11 mouse cellular contexts compared by ENCODE assay signal in genomic region chr19:43881615-43882014, GRCm38 (mm10). TPM values are rescaled to one million over a fixed set of nuclear protein-coding genes. Genes with fewer than 3 reads are reported as not detected.
DNase-seq lines count a peak whose midpoint lies in the region; ATAC-seq and TF ChIP-seq lines count a peak whose summit lies in the region.
"Had no signal": no experiment of that assay in that cellular context is flagged by ENCODE, and none has a peak within 500 bp of the region (broad histone marks: within the 10 kb centered on the region; RNA-seq: fewer than 3 reads in every experiment).

No protein-coding gene starts in this region.

- ATAC-seq in cerebellum, adult (ENCODE audit: insufficient number of reproducible peaks, low FRiP score, low TSS enrichment) = no peak
- no peak for ATAC-seq in erythroblast, adult 5-6 weeks (replicated peaks; ENCODE audit: low FRiP score, poor library complexity, severe bottlenecking)

- H3K27me3 ChIP-seq in thymus, adult 2 months (ENCODE audit: control insufficient read depth, insufficient read depth, low read length) = no peaks in the 10 kb centered on the region
- peaks cover 2% of the 10 kb centered on the region; the same call in 1 of the 2 replicates for H3K27me3 ChIP-seq in splenic B cell, adult 2 months (ENCODE audit: control insufficient read depth, insufficient read depth, low read length, poor library complexity, severe bottlenecking)

- TF ChIP-seq POLR2A in thymus, adult 2 months (IDR thresholded peaks at IDR 0.05; ENCODE audit: control insufficient read depth, extremely low read depth, insufficient read depth, low read length, poor library complexity) = no peak

- TF ChIP-seq CTCF in layer of hippocampus, adult 2 months (conservative IDR thresholded peaks at IDR 0.05) = peak; percentile 67
- TF ChIP-seq CTCF in thymus, adult 2 months (IDR thresholded peaks at IDR 0.05; ENCODE audit: borderline replicate concordance, control insufficient read depth, extremely low read depth, insufficient read depth, low read length, poor library complexity) = peak; percentile 24; the same call in 1 of the 2 replicates

- 91% methylated on average over 7 of the region's 7 CpGs for WGBS in thymus, adult 2 months

- DNase-seq in cerebellum, adult 9-10 months = peak; percentile 28
- DNase-seq in layer of hippocampus, adult 2 months (ENCODE audit: low spot score in 2 of 2) = no peak
- DNase-seq in layer of hippocampus, adult 9-10 months (ENCODE audit: low spot score) = no peak
- DNase-seq in thymus, adult 2 months = no peak
- no peak for DNase-seq in thymus, postnatal 36 days
- DNase-seq in splenic B cell, adult 2 months (ENCODE audit: low read depth, low spot score) = peak; percentile 20
- DNase-seq: left cerebral cortex, postnatal 4 days; right cerebral cortex, adult 18-20 months had no signal

- no peak overlapping the region for H3K27ac ChIP-seq in layer of hippocampus, adult 2 months
- no peak overlapping the region for H3K27ac ChIP-seq in thymus, adult 2 months (ENCODE audit: control insufficient read depth, insufficient read depth, low read length)
- H3K27ac ChIP-seq: macrophage had no signal

- no peaks in the 10 kb centered on the region for H3K36me3 ChIP-seq in thymus, adult 2 months (ENCODE audit: control insufficient read depth, insufficient read depth, low read length)
- no peaks in the 10 kb centered on the region for H3K36me3 ChIP-seq in splenic B cell, adult 2 months (ENCODE audit: control insufficient read depth, insufficient read depth, low read length, poor library complexity, severe bottlenecking)

- no peaks in the 10 kb centered on the region for H3K4me1 ChIP-seq in thymus, adult 2 months (replicated peaks; ENCODE audit: control insufficient read depth, insufficient read depth, low read length)

- H3K4me3 ChIP-seq in layer of hippocampus, adult 2 months = no peak overlapping the region
- H3K4me3 ChIP-seq in thymus, adult 2 months (ENCODE audit: control insufficient read depth, insufficient read depth, low read length) = no peak overlapping the region

RNA-seq across cellular contexts. Expression of gene Dnmbp, which starts 58.4 kb away (rescaled TPM):
- total RNA-seq in layer of hippocampus, adult 2 months (2021) = 1 to 10 TPM; 9.2 to 9.3 TPM
- polyA plus RNA-seq in thymus, adult 2 months (2012; rRNA removed) = 12.7 and 13.0 TPM in 2 replicates
- total RNA-seq in erythroblast, adult 5-6 weeks (2015; ENCODE audit: low replicate concordance) = 1.3 and 3.7 TPM in 2 replicates
- 1.4 and 2.0 TPM in 2 replicates for total RNA-seq in erythroblast, adult 5-6 weeks (2017; ENCODE audit: low replicate concordance)

Comparison
In these comparisons a context has a peak if more than half of its experiments do, and no peak if none do; other contexts are left out.
1. DNase-seq: peak in cerebellum, adult 9-10 months (single experiment) and splenic B cell, adult 2 months (single experiment); none in layer of hippocampus, adult 2 months (0 of 2), layer of hippocampus, adult 9-10 months (single experiment), thymus, adult 2 months (single experiment) and thymus, postnatal 36 days (0 of 2).